In the genomic region with DNA sequence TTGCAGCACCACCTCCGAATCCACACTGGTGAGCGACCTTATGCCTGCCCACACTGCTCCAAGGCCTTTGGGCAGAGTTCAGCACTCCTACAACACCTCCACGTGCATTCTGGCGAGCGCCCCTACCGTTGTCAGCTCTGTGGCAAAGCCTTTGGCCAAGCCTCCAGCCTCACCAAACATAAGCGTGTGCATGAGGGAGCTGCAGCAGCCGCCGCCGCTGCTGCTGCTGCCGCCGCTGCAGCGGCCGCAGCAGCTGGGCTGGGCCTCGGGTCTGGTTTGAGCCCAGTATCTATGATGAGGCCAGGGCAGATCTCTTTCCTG, we compare ENCODE assay signal across 28 mouse cellular contexts. TPM values are rescaled to one million over a fixed set of nuclear protein-coding genes. Genes with fewer than 3 reads are reported as not detected.
DNase-seq lines count a peak whose midpoint lies in the region; ATAC-seq and TF ChIP-seq lines count a peak whose summit lies in the region.
"Had no signal": no experiment of that assay in that cellular context is flagged by ENCODE, and none has a peak within 500 bp of the region (broad histone marks: within the 10 kb centered on the region; RNA-seq: fewer than 3 reads in every experiment).

No protein-coding gene starts in this region.

- ATAC-seq in forebrain, embryonic 16.5 days = no peak
- no peak for ATAC-seq in midbrain, embryonic 13.5 days
- no peak for ATAC-seq in midbrain, postnatal 0 days (ENCODE audit: low FRiP score)
- ATAC-seq: activated CD4-positive, CD25-positive, alpha-beta regulatory T cell, adult 4 months; CD4-positive, CD25-positive, alpha-beta regulatory T cell, adult 4 months; forebrain, postnatal 0 days; hindbrain, postnatal 0 days had no signal

- WGBS in forebrain, embryonic 10.5 days = 90% methylated on average over 15 of the region's 15 CpGs
- WGBS in forebrain, embryonic 16.5 days = 95% methylated on average over 15 of the region's 15 CpGs
- 95% methylated on average over 15 of the region's 15 CpGs for WGBS in midbrain, embryonic 13.5 days
- 93% methylated on average over 15 of the region's 15 CpGs for WGBS in midbrain, postnatal 0 days
- WGBS in limb, embryonic 10.5 days = 89% methylated on average over 15 of the region's 15 CpGs

- no peak overlapping the region for H3K4me2 ChIP-seq in forebrain, embryonic 16.5 days (ENCODE audit: low read length)
- H3K4me2 ChIP-seq in midbrain, embryonic 13.5 days (replicated peaks) = no peak overlapping the region
- no peak overlapping the region for H3K4me2 ChIP-seq in midbrain, postnatal 0 days (ENCODE audit: low read depth, low read length, poor library complexity, severe bottlenecking)
- H3K4me2 ChIP-seq: embryonic facial prominence, embryonic 12.5 days; forebrain, embryonic 12.5 days; heart, embryonic 12.5 days had no signal

- peaks cover 31% of the 10 kb centered on the region for H3K9me3 ChIP-seq in forebrain, embryonic 10.5 days
- no peaks in the 10 kb centered on the region; the same call in 1 of the 2 replicates for H3K9me3 ChIP-seq in forebrain, embryonic 16.5 days (ENCODE audit: control insufficient read depth, low read length)
- peaks cover 8% of the 10 kb centered on the region for H3K9me3 ChIP-seq in midbrain, embryonic 13.5 days
- no peaks in the 10 kb centered on the region for H3K9me3 ChIP-seq in midbrain, postnatal 0 days (ENCODE audit: low read length)
- peaks cover 20% of the 10 kb centered on the region for H3K9me3 ChIP-seq in limb, embryonic 10.5 days (replicated peaks)

- no peaks in the 10 kb centered on the region for H3K27me3 ChIP-seq in forebrain, embryonic 10.5 days (ENCODE audit: poor library complexity, severe bottlenecking)
- no peaks in the 10 kb centered on the region for H3K27me3 ChIP-seq in forebrain, embryonic 16.5 days (replicated peaks; ENCODE audit: control insufficient read depth, insufficient read depth, low read length)
- no peaks in the 10 kb centered on the region for H3K27me3 ChIP-seq in midbrain, embryonic 13.5 days
- no peaks in the 10 kb centered on the region for H3K27me3 ChIP-seq in midbrain, postnatal 0 days (ENCODE audit: insufficient read depth, low read length)
- H3K27me3 ChIP-seq in limb, embryonic 10.5 days (ENCODE audit: low read depth, poor library complexity, severe bottlenecking) = no peaks in the 10 kb centered on the region
- H3K27me3 ChIP-seq: embryonic facial prominence, embryonic 12.5 days; forebrain, embryonic 12.5 days; heart, embryonic 12.5 days had no signal

- no peak overlapping the region for H3K27ac ChIP-seq in forebrain, embryonic 10.5 days
- H3K27ac ChIP-seq in forebrain, embryonic 16.5 days (ENCODE audit: low read length) = no peak overlapping the region
- no peak overlapping the region for H3K27ac ChIP-seq in midbrain, embryonic 13.5 days
- H3K27ac ChIP-seq in midbrain, postnatal 0 days (ENCODE audit: low read depth, low read length) = no peak overlapping the region
- H3K27ac ChIP-seq in limb, embryonic 10.5 days = no peak overlapping the region
- H3K27ac ChIP-seq: embryonic facial prominence, embryonic 12.5 days; forebrain, embryonic 12.5 days; gastrocnemius, adult 2 months; hindbrain, embryonic 10.5 days; hindbrain, postnatal 0 days had no signal

- H3K4me1 ChIP-seq in forebrain, embryonic 10.5 days = peaks cover 37% of the 10 kb centered on the region
- peaks cover 36% of the 10 kb centered on the region for H3K4me1 ChIP-seq in forebrain, embryonic 16.5 days (replicated peaks; ENCODE audit: control insufficient read depth, insufficient read depth, low read length)
- peaks cover 49% of the 10 kb centered on the region for H3K4me1 ChIP-seq in midbrain, embryonic 13.5 days (replicated peaks)
- peaks cover 12% of the 10 kb centered on the region; the same call in 1 of the 2 replicates for H3K4me1 ChIP-seq in midbrain, postnatal 0 days (ENCODE audit: insufficient read depth, low read length)
- H3K4me1 ChIP-seq in limb, embryonic 10.5 days = peaks cover 19% of the 10 kb centered on the region

- H3K9ac ChIP-seq in forebrain, embryonic 16.5 days (replicated peaks; ENCODE audit: low read depth, low read length) = no peak overlapping the region
- no peak overlapping the region; the same call in 1 of the 2 replicates for H3K9ac ChIP-seq in midbrain, embryonic 13.5 days (replicated peaks)
- no peak overlapping the region for H3K9ac ChIP-seq in midbrain, postnatal 0 days (replicated peaks; ENCODE audit: low read length, poor library complexity, severe bottlenecking)
- H3K9ac ChIP-seq: embryonic facial prominence, embryonic 12.5 days; forebrain, embryonic 12.5 days; forebrain, postnatal 0 days; heart, embryonic 12.5 days had no signal

- peaks cover 49% of the 10 kb centered on the region for H3K36me3 ChIP-seq in forebrain, embryonic 10.5 days (replicated peaks)
- H3K36me3 ChIP-seq in forebrain, embryonic 16.5 days (ENCODE audit: control insufficient read depth, insufficient read depth) = peaks cover 19% of the 10 kb centered on the region
- peaks cover 35% of the 10 kb centered on the region for H3K36me3 ChIP-seq in midbrain, embryonic 13.5 days
- H3K36me3 ChIP-seq in midbrain, postnatal 0 days (ENCODE audit: insufficient read depth, low read length) = peaks cover 20% of the 10 kb centered on the region
- H3K36me3 ChIP-seq in limb, embryonic 10.5 days = peaks cover 49% of the 10 kb centered on the region

- no peak for TF ChIP-seq CTCF in midbrain, postnatal 0 days (IDR thresholded peaks at IDR 0.05)

- no peak for DNase-seq in forebrain, embryonic 10.5 days (ENCODE audit: extremely low spot score, low spot score)
- no peak for DNase-seq in midbrain, postnatal 0 days (ENCODE audit: low spot score)
- peak; percentile 74 for DNase-seq in R1 (ENCODE audit: low read depth, low spot score)
- no peak for DNase-seq in limb, embryonic 10.5 days (ENCODE audit: low spot score)
- DNase-seq in frontal cortex, adult 2 months (ENCODE audit: extremely low spot score in 1 of 2, low spot score in 1 of 2) = no peak
- no peak for DNase-seq in adrenal gland, adult 18-20 months (ENCODE audit: low spot score in 2 of 2)
- DNase-seq: adrenal gland, adult 2 months; adrenal gland, postnatal 25 days; B cell, adult 2 months; cerebellum, adult 18-20 months; cerebellum, postnatal 36 days; forebrain, postnatal 0 days; gastrocnemius, adult 2 months; gastrocnemius, postnatal 25 days had no signal

- 0 out of 2 replicates have a peak overlapping the region, but pooled peaks have one; percentile 8 for H3K4me3 ChIP-seq in forebrain, embryonic 10.5 days
- H3K4me3 ChIP-seq in forebrain, embryonic 16.5 days (replicated peaks; ENCODE audit: low read length) = no peak overlapping the region
- H3K4me3 ChIP-seq in midbrain, embryonic 13.5 days (replicated peaks) = 0 out of 2 replicates have a peak overlapping the region, but pooled peaks have one; percentile 7
- H3K4me3 ChIP-seq in midbrain, postnatal 0 days (ENCODE audit: low read depth, low read length) = no peak overlapping the region
- 0 out of 2 replicates have a peak overlapping the region, but pooled peaks have one; percentile 1 for H3K4me3 ChIP-seq in limb, embryonic 10.5 days
- H3K4me3 ChIP-seq: embryonic facial prominence, embryonic 12.5 days; forebrain, embryonic 12.5 days; gastrocnemius, adult 2 months; heart, embryonic 12.5 days; hindbrain, embryonic 10.5 days had no signal

RNA-seq across cellular contexts. Expression of gene Zfp358, which starts 3.5 kb away (rescaled TPM):
- polyA plus RNA-seq in forebrain, embryonic 10.5 days (2016; fragmentation: Nextera tagmentation; extraction: Ambion mirVana) = 61.6 and 64.8 TPM in 2 replicates
- 75.4 and 76.7 TPM in 2 replicates for polyA plus RNA-seq in forebrain, embryonic 16.5 days (2015; fragmentation: Nextera tagmentation; extraction: Ambion mirVana)
- polyA plus RNA-seq in midbrain, embryonic 13.5 days (2015; fragmentation: Nextera tagmentation; extraction: Ambion mirVana) = 85.1 and 90.0 TPM in 2 replicates
- total RNA-seq in midbrain, postnatal 0 days (2014; rRNA removed) = 85.5 and 106 TPM in 2 replicates
- 57.1 and 58.3 TPM in 2 replicates for polyA plus RNA-seq in midbrain, postnatal 0 days (2015; fragmentation: Nextera tagmentation; extraction: Ambion mirVana)
- 71.3 and 80.8 TPM in 2 replicates for polyA plus RNA-seq in limb, embryonic 10.5 days (2016; fragmentation: Nextera tagmentation; extraction: Ambion mirVana)
- 48.5 and 50.2 TPM in 2 replicates for polyA plus RNA-seq in frontal cortex, adult 2 months (2012; rRNA removed)
- total RNA-seq in adrenal gland, adult 18-20 months (2021) = 10 to 100 TPM; 17.5 to 20.5 TPM

RNA-seq across cellular contexts. Expression of gene Mcoln1, which starts 3.9 kb away (rescaled TPM):
- polyA plus RNA-seq in forebrain, embryonic 10.5 days (2016; fragmentation: Nextera tagmentation; extraction: Ambion mirVana) = 56.9 and 59.3 TPM in 2 replicates
- 88.3 and 111 TPM in 2 replicates for polyA plus RNA-seq in forebrain, embryonic 16.5 days (2015; fragmentation: Nextera tagmentation; extraction: Ambion mirVana)
- 93.4 and 99.6 TPM in 2 replicates for polyA plus RNA-seq in midbrain, embryonic 13.5 days (2015; fragmentation: Nextera tagmentation; extraction: Ambion mirVana)
- 93.8 and 116 TPM in 2 replicates for total RNA-seq in midbrain, postnatal 0 days (2014; rRNA removed)
- 108 and 117 TPM in 2 replicates for polyA plus RNA-seq in midbrain, postnatal 0 days (2015; fragmentation: Nextera tagmentation; extraction: Ambion mirVana)
- 59.4 and 71.5 TPM in 2 replicates for polyA plus RNA-seq in limb, embryonic 10.5 days (2016; fragmentation: Nextera tagmentation; extraction: Ambion mirVana)
- polyA plus RNA-seq in frontal cortex, adult 2 months (2012; rRNA removed) = 215 and 230 TPM in 2 replicates
- 10 to 100 TPM; 40.9 to 42.8 TPM for total RNA-seq in adrenal gland, adult 18-20 months (2021)

RNA-seq across cellular contexts. Expression of gene Pnpla6, which starts 18.8 kb away (rescaled TPM):
- 21.2 and 22.1 TPM in 2 replicates for polyA plus RNA-seq in forebrain, embryonic 10.5 days (2016; fragmentation: Nextera tagmentation; extraction: Ambion mirVana)
- polyA plus RNA-seq in forebrain, embryonic 16.5 days (2015; fragmentation: Nextera tagmentation; extraction: Ambion mirVana) = 27.3 and 36.0 TPM in 2 replicates
- polyA plus RNA-seq in midbrain, embryonic 13.5 days (2015; fragmentation: Nextera tagmentation; extraction: Ambion mirVana) = 33.0 and 34.1 TPM in 2 replicates
- 57.0 and 57.5 TPM in 2 replicates for total RNA-seq in midbrain, postnatal 0 days (2014; rRNA removed)
- polyA plus RNA-seq in midbrain, postnatal 0 days (2015; fragmentation: Nextera tagmentation; extraction: Ambion mirVana) = 35.5 and 36.8 TPM in 2 replicates
- 17.7 and 21.1 TPM in 2 replicates for polyA plus RNA-seq in limb, embryonic 10.5 days (2016; fragmentation: Nextera tagmentation; extraction: Ambion mirVana)
- 65.5 and 79.6 TPM in 2 replicates for polyA plus RNA-seq in frontal cortex, adult 2 months (2012; rRNA removed)
- 10 to 100 TPM; 37.4 to 40.7 TPM for total RNA-seq in adrenal gland, adult 18-20 months (2021)

RNA-seq across cellular contexts. Expression of gene Tex45, which starts 25.7 kb away (rescaled TPM):
- polyA plus RNA-seq in forebrain, embryonic 10.5 days (2016; fragmentation: Nextera tagmentation; extraction: Ambion mirVana) = not detected in 2 replicates
- polyA plus RNA-seq in forebrain, embryonic 16.5 days (2015; fragmentation: Nextera tagmentation; extraction: Ambion mirVana) = 0.16 TPM in 2 replicates
- polyA plus RNA-seq in midbrain, embryonic 13.5 days (2015; fragmentation: Nextera tagmentation; extraction: Ambion mirVana) = 0.17 and 0.23 TPM in 2 replicates
- 0.47 and 0.55 TPM in 2 replicates for total RNA-seq in midbrain, postnatal 0 days (2014; rRNA removed)
- polyA plus RNA-seq in midbrain, postnatal 0 days (2015; fragmentation: Nextera tagmentation; extraction: Ambion mirVana) = 0.64 and 0.68 TPM in 2 replicates
- not detected in 2 replicates for polyA plus RNA-seq in limb, embryonic 10.5 days (2016; fragmentation: Nextera tagmentation; extraction: Ambion mirVana)
- 0.19 and 0.28 TPM in 2 replicates for polyA plus RNA-seq in frontal cortex, adult 2 months (2012; rRNA removed)
- total RNA-seq in adrenal gland, adult 18-20 months (2021) = not detected
- total RNA-seq: adrenal gland, postnatal 25 days; forebrain, postnatal 0 days; gastrocnemius, adult 2 months; gastrocnemius, postnatal 25 days; granulocyte monocyte progenitor cell, adult 5-6 weeks; heart, postnatal 25 days had no signal
- polyA plus RNA-seq: activated CD4-positive, CD25-positive, alpha-beta regulatory T cell, adult 4 months; CD4-positive, CD25-positive, alpha-beta regulatory T cell, adult 4 months; forebrain, embryonic 12.5 days; G1E; heart, embryonic 12.5 days; heart, embryonic 16.5 days; hindbrain, embryonic 10.5 days; intestine, embryonic 14.5 days had no signal

RNA-seq across cellular contexts. Expression of gene Pex11g, which starts 28.9 kb away (rescaled TPM):
- polyA plus RNA-seq in forebrain, embryonic 10.5 days (2016; fragmentation: Nextera tagmentation; extraction: Ambion mirVana) = 4.5 and 5.8 TPM in 2 replicates
- polyA plus RNA-seq in forebrain, embryonic 16.5 days (2015; fragmentation: Nextera tagmentation; extraction: Ambion mirVana) = 3.0 and 3.7 TPM in 2 replicates
- polyA plus RNA-seq in midbrain, embryonic 13.5 days (2015; fragmentation: Nextera tagmentation; extraction: Ambion mirVana) = 4.4 and 5.3 TPM in 2 replicates
- 1.8 and 2.2 TPM in 2 replicates for total RNA-seq in midbrain, postnatal 0 days (2014; rRNA removed)
- polyA plus RNA-seq in midbrain, postnatal 0 days (2015; fragmentation: Nextera tagmentation; extraction: Ambion mirVana) = 3.1 and 3.6 TPM in 2 replicates
- polyA plus RNA-seq in limb, embryonic 10.5 days (2016; fragmentation: Nextera tagmentation; extraction: Ambion mirVana) = 6.3 and 7.6 TPM in 2 replicates
- 1.6 and 2.0 TPM in 2 replicates for polyA plus RNA-seq in frontal cortex, adult 2 months (2012; rRNA removed)
- 1 to 10 TPM; 5.9 to 9.8 TPM for total RNA-seq in adrenal gland, adult 18-20 months (2021)

Comparison
In these comparisons a context has a peak if more than half of its experiments do, and no peak if none do; other contexts are left out.
1. H3K4me3 ChIP-seq: peak in forebrain, embryonic 10.5 days (single experiment), midbrain, embryonic 13.5 days (single experiment) and limb, embryonic 10.5 days (single experiment); none in forebrain, embryonic 16.5 days (single experiment) and midbrain, postnatal 0 days (single experiment).